Mouse (Mus musculus) spleen, embryonic (tissue): ENCODE data around the gene Xiap.

Experiments
- CTCF ChIA-PET: fragments of 350-600 bp; sonication (Branson Sonifier 250); formaldehyde crosslinking; loops from one replicate; lab custom pipeline; 2022; lab: Charles Lee

The Xiap gene

DNA sequence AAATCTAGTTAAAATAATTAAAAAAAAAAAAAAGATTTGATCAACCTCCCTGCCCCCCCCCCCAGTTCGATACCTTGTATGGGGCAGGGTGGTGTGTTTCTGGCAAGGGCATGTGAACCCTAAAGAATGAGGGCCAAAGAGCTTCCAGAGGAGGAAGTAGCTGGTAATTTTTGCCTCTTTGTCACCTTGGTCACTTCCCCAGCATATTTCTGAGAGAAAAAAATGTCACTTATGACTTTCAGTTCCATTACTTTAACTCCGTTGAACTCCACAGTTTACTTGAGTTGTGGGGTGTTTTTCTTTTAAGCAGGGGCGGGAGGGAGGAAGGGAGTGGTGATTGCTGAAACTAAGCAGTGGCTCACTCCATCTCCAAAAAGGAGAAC lies 9.4 kb downstream of the Xiap start:
- CTCF ChIA-PET, result no interaction called here

DNA sequence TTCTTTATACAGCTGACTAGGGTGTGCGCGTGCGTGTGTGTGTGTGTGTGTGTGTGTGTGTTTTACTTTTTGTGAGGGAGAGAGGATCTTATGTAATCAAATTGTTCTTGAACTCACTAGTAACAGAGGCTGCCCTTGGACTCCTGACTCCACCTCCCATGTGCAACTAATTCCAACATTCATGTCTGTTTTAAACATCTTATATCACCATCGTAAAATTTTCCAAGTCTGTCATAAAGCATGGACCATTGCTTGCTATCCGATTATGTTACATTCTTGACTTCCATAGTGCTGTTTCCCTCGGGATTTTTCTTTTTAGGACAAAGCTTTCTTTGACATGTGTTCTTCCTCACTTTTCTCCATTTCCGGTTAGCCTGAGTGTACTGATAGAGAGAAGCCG lies 28.3 kb downstream of the Xiap start:
- CTCF ChIA-PET, result no interaction called here

GRCm38 (mm10) chrX:42088136-42088535 lies 28.7 kb downstream of the Xiap start:
- CTCF ChIA-PET, result no interaction called here

- CTCF ChIA-PET, result no interaction called here
Measured at GRCm38 (mm10) chrX:42107137-42107536, 47.7 kb downstream of the Xiap start.

GRCm38 (mm10) chrX:42110585-42110984 lies 51.1 kb downstream of the Xiap start:
- CTCF ChIA-PET, result no interaction called here

DNA sequence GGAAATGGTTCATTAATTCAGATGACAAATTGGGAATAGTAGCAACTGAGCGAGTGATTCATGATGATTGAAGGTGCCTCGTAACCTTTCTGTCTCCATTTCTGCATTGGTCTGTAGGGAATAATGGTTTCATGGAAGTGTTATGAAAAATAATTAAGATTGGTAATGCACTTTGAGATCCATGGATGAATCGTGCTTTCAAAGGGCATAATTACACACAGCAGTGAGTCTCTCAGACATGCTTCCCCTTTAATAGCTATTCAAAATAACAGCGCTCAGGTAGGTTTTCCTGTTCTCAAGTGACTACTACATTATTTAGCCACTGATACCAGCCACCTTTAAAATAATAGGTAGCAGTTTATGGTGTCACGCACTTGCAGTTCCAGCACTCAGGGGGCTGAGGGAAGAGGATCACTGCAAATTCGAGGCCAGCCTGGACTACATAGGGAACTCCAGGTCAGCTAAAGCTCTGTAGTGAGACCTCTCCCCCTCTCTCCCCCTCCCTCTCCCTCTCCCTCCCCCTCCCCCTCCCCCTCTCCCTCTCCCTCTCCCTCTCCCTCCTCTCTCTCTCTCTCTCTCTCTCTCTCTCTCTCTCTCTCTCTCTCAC lies 60.1 kb downstream of the Xiap start:
- CTCF ChIA-PET, result interaction anchor here (0.7 kb wide), 1 partner anchor 51 kb away, joined by 7 read pairs; no protein-coding TSS in a partner anchor

DNA sequence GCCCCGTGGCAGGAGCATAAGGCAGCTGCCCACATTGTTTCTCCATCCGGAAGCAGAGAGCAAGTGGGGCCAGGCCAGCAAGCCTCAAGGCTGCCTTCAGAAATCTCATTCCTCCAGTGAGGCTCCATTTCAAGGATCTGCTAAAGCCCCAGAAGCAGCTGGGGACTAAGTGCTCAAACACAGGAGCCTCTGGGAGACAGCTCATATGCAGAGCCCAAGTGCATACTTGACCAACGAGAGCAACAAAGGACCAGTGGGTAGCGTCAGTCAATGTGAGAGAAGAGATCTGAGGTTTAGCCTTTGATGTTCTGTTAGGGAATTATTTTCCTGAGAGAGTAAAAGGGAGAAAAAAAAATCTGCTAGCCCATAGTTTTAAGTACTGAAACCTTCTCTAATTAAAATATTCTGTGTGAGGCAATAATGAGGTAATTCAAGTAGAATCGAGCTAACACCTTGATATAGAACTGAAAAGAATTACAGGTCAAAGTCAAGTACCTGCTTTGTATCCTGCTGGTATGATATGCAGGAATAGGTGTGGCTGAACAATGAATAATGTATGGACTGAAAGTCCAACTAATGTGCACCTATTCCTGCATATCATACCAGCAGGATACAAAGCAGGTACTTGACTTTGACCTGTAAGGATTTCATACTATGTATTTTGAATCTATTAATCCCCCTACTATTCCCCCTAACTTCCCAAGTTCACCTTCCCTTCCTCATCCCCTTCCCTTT lies 65.7 kb downstream of the Xiap start:
- CTCF ChIA-PET, result no interaction called here

GRCm38 (mm10) chrX:42139882-42140281 lies 80.4 kb downstream of the Xiap start:
- CTCF ChIA-PET, result no interaction called here

GRCm38 (mm10) chrX:42142620-42143019 lies 83.1 kb downstream of the Xiap start:
- CTCF ChIA-PET, result no interaction called here

GRCm38 (mm10) chrX:42143991-42144390 lies 84.5 kb downstream of the Xiap start:
- CTCF ChIA-PET, result no interaction called here

DNA sequence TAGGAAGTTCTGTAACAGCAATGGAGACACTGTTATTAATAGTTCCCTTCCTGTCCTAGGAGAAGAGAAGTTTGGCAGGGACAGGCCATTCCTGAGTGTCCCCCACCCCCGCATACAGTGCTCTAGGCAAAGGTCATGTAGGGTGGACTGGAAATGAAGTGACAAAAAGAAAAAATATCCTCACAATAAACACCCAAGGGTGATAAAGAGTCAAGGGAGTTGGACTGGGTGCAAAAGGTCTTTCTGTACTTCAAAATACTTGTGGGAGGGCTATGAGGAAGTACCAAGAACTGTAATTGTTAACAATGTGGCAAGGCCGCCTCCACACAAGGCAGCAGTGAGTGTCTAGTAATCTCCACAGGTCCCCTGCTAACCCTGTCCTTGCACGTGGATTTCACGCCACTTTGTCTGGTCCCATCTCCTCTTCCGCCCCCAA lies 88.6 kb downstream of the Xiap start:
- CTCF ChIA-PET, result no interaction called here

DNA sequence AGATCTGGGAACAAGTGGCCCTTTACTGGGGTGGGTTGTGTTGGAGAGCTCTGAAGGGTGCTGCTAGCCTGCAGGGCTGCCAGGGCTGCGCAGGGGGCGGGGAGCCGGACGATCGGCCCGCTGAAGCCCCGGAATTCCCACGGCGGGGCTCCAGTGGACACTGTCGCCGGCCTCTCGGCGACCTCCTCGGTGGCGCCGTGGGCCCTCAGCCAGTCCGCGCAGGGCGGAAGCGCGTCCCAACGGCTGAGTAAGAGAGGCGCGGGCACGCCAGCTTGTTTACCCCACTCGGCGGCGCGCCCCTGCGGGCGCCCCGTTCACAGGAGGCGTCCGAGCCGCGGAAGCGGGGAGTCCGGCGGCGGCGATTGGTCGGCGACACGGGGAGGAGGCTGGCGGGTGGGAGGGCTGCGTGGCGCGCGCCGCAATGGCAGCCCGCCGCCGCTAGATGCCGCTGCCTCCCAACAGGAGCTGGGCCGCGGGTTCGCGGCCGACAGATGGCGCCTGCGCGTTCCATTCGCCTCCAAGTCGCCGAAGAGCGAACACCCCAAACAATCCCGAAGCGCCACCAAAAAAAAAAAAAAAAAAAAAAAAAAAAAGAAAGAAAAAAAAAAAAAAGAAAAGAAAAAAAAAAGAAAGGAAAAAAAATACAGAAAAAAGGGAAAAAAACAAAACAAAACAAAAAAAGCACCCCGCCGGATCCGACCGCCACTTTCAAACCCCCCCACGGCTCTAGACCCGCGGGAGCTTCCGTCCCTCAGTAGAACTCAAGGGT lies 89.5 kb downstream of the Xiap start, which contains the start of gene Stag2:
Gene Stag2, plus strand, starts transcription at position 530 of the 769 bp plus-strand sequence.
- CTCF ChIA-PET, result no interaction called here

GRCm38 (mm10) chrX:42149557-42150345 lies 90.3 kb downstream of the Xiap start:
- CTCF ChIA-PET, result no interaction called here

GRCm38 (mm10) chrX:42150346-42151023 lies 91.0 kb downstream of the Xiap start:
- CTCF ChIA-PET, result no interaction called here

DNA sequence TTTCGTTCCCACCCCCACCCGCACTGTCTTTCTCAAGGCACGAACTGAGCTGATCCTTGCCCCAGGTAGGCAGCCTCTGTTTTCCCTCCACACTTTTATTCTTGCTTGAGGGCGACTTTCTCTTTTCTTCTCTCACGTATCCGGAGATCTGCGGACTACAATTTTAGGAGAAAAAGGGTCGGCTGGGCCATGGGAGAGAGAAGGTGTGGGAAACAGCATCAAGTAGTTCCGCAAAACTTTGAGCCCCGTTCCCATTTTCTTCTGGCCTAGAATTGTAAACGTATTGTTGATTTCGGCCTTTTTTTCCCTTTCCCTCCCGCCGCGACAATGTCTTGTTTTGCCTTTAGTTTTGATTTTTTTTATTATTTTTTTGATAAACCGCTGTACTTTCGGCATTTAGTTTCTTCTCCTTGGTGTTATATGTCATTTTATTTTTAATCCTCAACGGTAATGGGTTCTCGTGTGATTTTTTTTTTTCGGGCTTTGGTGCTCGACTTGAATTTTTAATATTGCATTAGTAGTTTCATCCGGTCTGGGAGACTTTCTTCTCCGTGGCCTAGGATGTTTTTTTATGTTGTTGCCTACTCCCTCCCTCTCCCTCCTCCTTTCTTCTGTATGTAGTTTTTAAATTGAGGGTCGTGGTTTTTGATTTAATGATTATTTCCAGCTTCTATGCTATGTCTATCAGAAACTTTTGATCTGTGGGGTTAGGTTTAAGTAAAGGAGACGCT lies 91.7 kb downstream of the Xiap start:
- CTCF ChIA-PET, result interaction anchor here (0.6 kb wide), 1 partner anchor 51 kb away, joined by 3 read pairs; no protein-coding TSS in a partner anchor

- CTCF ChIA-PET, result interaction anchor here (0.6 kb wide), 1 partner anchor 50 kb away, joined by 3 read pairs; no protein-coding TSS in a partner anchor
Measured at GRCm38 (mm10) chrX:42151903-42152369, 92.5 kb downstream of the Xiap start.

GRCm38 (mm10) chrX:42153056-42153455 lies 93.6 kb downstream of the Xiap start:
- CTCF ChIA-PET, result no interaction called here
